13 mouse cellular contexts compared by ENCODE assay signal in the genomic region with DNA sequence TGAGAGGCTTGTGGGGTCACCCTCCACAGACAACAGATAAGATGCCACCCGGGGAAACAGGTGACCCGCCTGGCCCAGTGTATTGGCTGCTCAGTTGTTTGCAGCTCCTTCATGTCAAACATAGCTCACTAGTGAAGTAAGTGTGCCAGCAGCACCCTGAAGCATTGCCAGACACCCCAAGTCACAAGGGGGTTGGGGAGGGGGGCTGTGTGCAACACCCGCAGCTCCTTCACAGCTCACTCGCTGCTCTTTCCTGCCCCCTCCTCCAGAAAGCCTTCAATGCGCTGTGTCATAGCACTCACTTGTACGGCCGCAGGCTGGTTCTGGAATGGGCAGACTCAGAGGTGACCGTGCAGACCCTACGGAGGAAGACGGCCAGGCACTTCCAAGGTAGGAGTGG.
DNase-seq lines count a peak whose midpoint lies in the region.
"Had no signal": no experiment of that assay in that cellular context is flagged by ENCODE, and none has a peak within 500 bp of the region (broad histone marks: within the 10 kb centered on the region; RNA-seq: fewer than 3 reads in every experiment).

No protein-coding gene starts in this region.

- peak; percentile 93 for DNase-seq in heart, adult 11 months
- DNase-seq in heart, postnatal 4 days = no peak
- DNase-seq in lung, postnatal 10 days = peak; percentile 41
- DNase-seq in lung, postnatal 36 days = no peak
- DNase-seq: adrenal gland, adult 2 months; adrenal gland, postnatal 10 days; adrenal gland, postnatal 25 days; cerebellum, adult 11 months; cerebellum, adult 2 months; cerebellum, adult 9-11 months; cerebellum, postnatal 14 days; cerebellum, postnatal 36 days; embryo, embryonic 11 days had no signal

Comparison
In these comparisons a context has a peak if more than half of its experiments do, and no peak if none do; other contexts are left out.
1. DNase-seq: peak in heart, adult 11 months (single experiment) and lung, postnatal 10 days (single experiment); none in heart, postnatal 4 days (single experiment) and lung, postnatal 36 days (single experiment).